In genomic region chr15:84265141-84265540, GRCm38 (mm10) we compare ENCODE assay signal across 16 mouse cellular contexts. TPM values are rescaled to one million over a fixed set of nuclear protein-coding genes. Genes with fewer than 3 reads are reported as not detected.
DNase-seq lines count a peak whose midpoint lies in the region; ATAC-seq and TF ChIP-seq lines count a peak whose summit lies in the region.
"Had no signal": no experiment of that assay in that cellular context is flagged by ENCODE, and none has a peak within 500 bp of the region (broad histone marks: within the 10 kb centered on the region; RNA-seq: fewer than 3 reads in every experiment).

No protein-coding gene starts in this region.

- no peaks in the 10 kb centered on the region for H3K27me3 ChIP-seq in heart, embryonic 12.5 days (replicated peaks)
- H3K27me3 ChIP-seq in heart, adult 2 months (ENCODE audit: control insufficient read depth, insufficient read depth, low read length): no peaks in the 10 kb centered on the region
- H3K27me3 ChIP-seq in midbrain, embryonic 10.5 days (ENCODE audit: low read depth, poor library complexity, severe bottlenecking): peaks cover 20% of the 10 kb centered on the region
- peaks cover 8% of the 10 kb centered on the region; the same call in 1 of the 2 replicates for H3K27me3 ChIP-seq in midbrain, embryonic 13.5 days
- no peaks in the 10 kb centered on the region for H3K27me3 ChIP-seq in limb, embryonic 10.5 days (ENCODE audit: low read depth, poor library complexity, severe bottlenecking)
- no peaks in the 10 kb centered on the region for H3K27me3 ChIP-seq in liver, postnatal 0 days (ENCODE audit: insufficient read depth, low read length)

- no peak for TF ChIP-seq EP300 in heart, adult 2 months (IDR thresholded peaks at IDR 0.05; ENCODE audit: insufficient read depth, low read depth, low read length)
- TF ChIP-seq EP300 in liver, postnatal 0 days (IDR thresholded peaks at IDR 0.05; ENCODE audit: low read depth): no peak

- H3K79me2 ChIP-seq in heart, adult 2 months (replicated peaks; ENCODE audit: control insufficient read depth, insufficient read depth, low read length): peaks cover 5% of the 10 kb centered on the region

- H3K4me1 ChIP-seq in heart, embryonic 12.5 days (replicated peaks): peaks cover 58% of the 10 kb centered on the region
- peaks cover 18% of the 10 kb centered on the region for H3K4me1 ChIP-seq in heart, adult 2 months (ENCODE audit: control insufficient read depth, insufficient read depth, low read length)
- peaks cover 58% of the 10 kb centered on the region for H3K4me1 ChIP-seq in midbrain, embryonic 10.5 days
- peaks cover 41% of the 10 kb centered on the region for H3K4me1 ChIP-seq in midbrain, embryonic 13.5 days (replicated peaks)
- H3K4me1 ChIP-seq in limb, embryonic 10.5 days: peaks cover 23% of the 10 kb centered on the region
- H3K4me1 ChIP-seq in liver, postnatal 0 days (ENCODE audit: insufficient read depth): no peaks in the 10 kb centered on the region

- no peak overlapping the region for H3K4me2 ChIP-seq in heart, embryonic 12.5 days
- H3K4me2 ChIP-seq in midbrain, embryonic 13.5 days (replicated peaks): no peak overlapping the region
- no peak overlapping the region for H3K4me2 ChIP-seq in liver, postnatal 0 days (ENCODE audit: low read depth, low read length)
- H3K4me2 ChIP-seq: hindbrain, embryonic 12.5 days; midbrain, embryonic 12.5 days had no signal

- no peak for TF ChIP-seq CTCF in heart, adult 2 months (IDR thresholded peaks at IDR 0.05)
- TF ChIP-seq CTCF in liver, postnatal 0 days (IDR thresholded peaks at IDR 0.05; ENCODE audit: low read depth): no peak

- 71% methylated on average over 11 of the region's 11 CpGs for WGBS in heart, embryonic 12.5 days
- 69% methylated on average over 11 of the region's 11 CpGs for WGBS in heart, adult 2 months
- WGBS in midbrain, embryonic 10.5 days: 80% methylated on average over 11 of the region's 11 CpGs
- 73% methylated on average over 11 of the region's 11 CpGs for WGBS in midbrain, embryonic 13.5 days
- 74% methylated on average over 11 of the region's 11 CpGs for WGBS in limb, embryonic 10.5 days
- WGBS in liver, postnatal 0 days (ENCODE audit: insufficient replicate concordance): 78% methylated on average over 11 of the region's 11 CpGs

- DNase-seq in heart, adult 2 months: no peak
- no peak for DNase-seq in midbrain, embryonic 10.5 days (ENCODE audit: low spot score)
- DNase-seq in adrenal gland, postnatal 10 days: peak; percentile 71
- no peak for DNase-seq in limb, embryonic 10.5 days (ENCODE audit: low spot score)
- no peak for DNase-seq in kidney, adult 18-20 months
- no peak for DNase-seq in liver, postnatal 0 days
- DNase-seq: cerebellum, adult 11 months; cerebellum, postnatal 36 days; gastrocnemius, postnatal 14 days; lung, adult 18-20 months; thymus, postnatal 4 days had no signal

- H3K9ac ChIP-seq in heart, embryonic 12.5 days: no peak overlapping the region
- H3K9ac ChIP-seq in heart, adult 2 months (ENCODE audit: low read depth, low read length): no peak overlapping the region
- H3K9ac ChIP-seq in midbrain, embryonic 13.5 days (replicated peaks): no peak overlapping the region
- H3K9ac ChIP-seq in liver, postnatal 0 days (replicated peaks): no peak overlapping the region
- H3K9ac ChIP-seq: hindbrain, embryonic 12.5 days; midbrain, embryonic 12.5 days had no signal

- H3K27ac ChIP-seq in heart, embryonic 12.5 days (ENCODE audit: poor library complexity, severe bottlenecking): peak overlapping the region; percentile 83; the same call in 1 of the 2 replicates
- H3K27ac ChIP-seq in heart, adult 2 months: no peak overlapping the region
- peak overlapping the region; percentile 55 for H3K27ac ChIP-seq in midbrain, embryonic 10.5 days (replicated peaks)
- H3K27ac ChIP-seq in midbrain, embryonic 13.5 days: no peak overlapping the region
- peak overlapping the region; percentile 33; the same call in 1 of the 2 replicates for H3K27ac ChIP-seq in limb, embryonic 10.5 days
- H3K27ac ChIP-seq in liver, postnatal 0 days (ENCODE audit: low read depth): no peak overlapping the region
- H3K27ac ChIP-seq: hindbrain, embryonic 12.5 days; midbrain, embryonic 12.5 days had no signal

- no peak overlapping the region for H3K4me3 ChIP-seq in heart, embryonic 12.5 days
- H3K4me3 ChIP-seq in heart, adult 2 months: no peak overlapping the region
- H3K4me3 ChIP-seq in midbrain, embryonic 10.5 days: no peak overlapping the region
- H3K4me3 ChIP-seq in midbrain, embryonic 13.5 days (replicated peaks): no peak overlapping the region
- H3K4me3 ChIP-seq in limb, embryonic 10.5 days: no peak overlapping the region
- no peak overlapping the region for H3K4me3 ChIP-seq in liver, postnatal 0 days (ENCODE audit: low read depth, low read length)
- H3K4me3 ChIP-seq: hindbrain, embryonic 12.5 days; midbrain, embryonic 12.5 days had no signal

- H3K36me3 ChIP-seq in heart, embryonic 12.5 days: peaks cover 10% of the 10 kb centered on the region; the same call in 1 of the 2 replicates
- no peaks in the 10 kb centered on the region for H3K36me3 ChIP-seq in heart, adult 2 months (ENCODE audit: control insufficient read depth, insufficient read depth, low read length)
- H3K36me3 ChIP-seq in midbrain, embryonic 10.5 days: 0 out of 2 replicates have a peak, but pooled peaks cover 5% of the 10 kb centered on the region
- H3K36me3 ChIP-seq in midbrain, embryonic 13.5 days: no peaks in the 10 kb centered on the region
- H3K36me3 ChIP-seq in limb, embryonic 10.5 days: peaks cover 21% of the 10 kb centered on the region
- no peaks in the 10 kb centered on the region for H3K36me3 ChIP-seq in liver, postnatal 0 days (replicated peaks; ENCODE audit: insufficient read depth, low read length)
- H3K36me3 ChIP-seq: hindbrain, embryonic 12.5 days; midbrain, embryonic 12.5 days had no signal

- no peak for TF ChIP-seq POLR2A in heart, adult 2 months (IDR thresholded peaks at IDR 0.05; ENCODE audit: insufficient read depth, low read depth, low read length)

- intact Hi-C loops in heart, adult 2 months (cut with DNase I): loop anchor here (10.0 kb wide), 1 partner anchor 180 kb away; the partner anchor contains the start of gene Shisal1

- no peaks in the 10 kb centered on the region for H3K9me3 ChIP-seq in heart, embryonic 12.5 days (replicated peaks)
- no peaks in the 10 kb centered on the region for H3K9me3 ChIP-seq in midbrain, embryonic 10.5 days (replicated peaks)
- H3K9me3 ChIP-seq in midbrain, embryonic 13.5 days: no peaks in the 10 kb centered on the region
- H3K9me3 ChIP-seq in limb, embryonic 10.5 days (replicated peaks): no peaks in the 10 kb centered on the region
- no peaks in the 10 kb centered on the region for H3K9me3 ChIP-seq in liver, postnatal 0 days (ENCODE audit: low read length)
- H3K9me3 ChIP-seq: hindbrain, embryonic 12.5 days; midbrain, embryonic 12.5 days had no signal

- ATAC-seq in heart, embryonic 12.5 days (ENCODE audit: insufficient number of reproducible peaks, low FRiP score): no peak
- no peak for ATAC-seq in midbrain, embryonic 13.5 days
- no peak for ATAC-seq in liver, postnatal 0 days
- ATAC-seq: intestine, embryonic 16.5 days had no signal

RNA-seq across cellular contexts. Expression of gene Parvb, which starts 33.3 kb away (rescaled TPM):
- 13.5 and 13.8 TPM in 2 replicates for polyA plus RNA-seq in heart, embryonic 12.5 days (2016; fragmentation: Nextera tagmentation; extraction: Ambion mirVana)
- 100 to 1,000 TPM in 1 of 2 experiments, 10 to 100 TPM in 1; 99.4 to 116 TPM for total RNA-seq in heart, adult 2 months (2021)
- 58.5 and 61.6 TPM in 2 replicates for polyA plus RNA-seq in heart, adult 2 months (2012; rRNA removed)
- polyA plus RNA-seq in midbrain, embryonic 10.5 days (2016; fragmentation: Nextera tagmentation; extraction: Ambion mirVana): 7.4 and 8.4 TPM in 2 replicates
- polyA plus RNA-seq in midbrain, embryonic 13.5 days (2015; fragmentation: Nextera tagmentation; extraction: Ambion mirVana): 4.7 and 6.2 TPM in 2 replicates
- 10 to 100 TPM; 33.2 to 42.1 TPM for total RNA-seq in adrenal gland, postnatal 10 days (2021)
- 9.0 and 11.0 TPM in 2 replicates for polyA plus RNA-seq in limb, embryonic 10.5 days (2016; fragmentation: Nextera tagmentation; extraction: Ambion mirVana)
- 4.9 and 6.0 TPM in 2 replicates for polyA plus RNA-seq in liver, postnatal 0 days (2015; fragmentation: Nextera tagmentation; extraction: Ambion mirVana)

RNA-seq across cellular contexts. Expression of gene Parvg, which starts 58.7 kb away (rescaled TPM):
- polyA plus RNA-seq in heart, embryonic 12.5 days (2016; fragmentation: Nextera tagmentation; extraction: Ambion mirVana): 0.92 and 1.4 TPM in 2 replicates
- total RNA-seq in heart, adult 2 months (2021): 1 to 10 TPM; 1.9 to 2.5 TPM
- 1.3 and 1.5 TPM in 2 replicates for polyA plus RNA-seq in heart, adult 2 months (2012; rRNA removed)
- 0.89 and 1.0 TPM in 2 replicates for polyA plus RNA-seq in midbrain, embryonic 10.5 days (2016; fragmentation: Nextera tagmentation; extraction: Ambion mirVana)
- 0.59 and 0.78 TPM in 2 replicates for polyA plus RNA-seq in midbrain, embryonic 13.5 days (2015; fragmentation: Nextera tagmentation; extraction: Ambion mirVana)
- 1 to 10 TPM; 3.6 to 4.4 TPM for total RNA-seq in adrenal gland, postnatal 10 days (2021)
- polyA plus RNA-seq in limb, embryonic 10.5 days (2016; fragmentation: Nextera tagmentation; extraction: Ambion mirVana): 0.72 and 0.75 TPM in 2 replicates
- 11.9 and 13.4 TPM in 2 replicates for polyA plus RNA-seq in liver, postnatal 0 days (2015; fragmentation: Nextera tagmentation; extraction: Ambion mirVana)

Comparison
In these comparisons a context has a peak if more than half of its experiments do, and no peak if none do; other contexts are left out.
1. H3K27ac ChIP-seq: peak in heart, embryonic 12.5 days (single experiment), midbrain, embryonic 10.5 days (single experiment) and limb, embryonic 10.5 days (single experiment); none in heart, adult 2 months (single experiment), midbrain, embryonic 13.5 days (single experiment) and liver, postnatal 0 days (single experiment).